Comparison of ENCODE assay signal across 8 mouse cellular contexts in the genomic region with DNA sequence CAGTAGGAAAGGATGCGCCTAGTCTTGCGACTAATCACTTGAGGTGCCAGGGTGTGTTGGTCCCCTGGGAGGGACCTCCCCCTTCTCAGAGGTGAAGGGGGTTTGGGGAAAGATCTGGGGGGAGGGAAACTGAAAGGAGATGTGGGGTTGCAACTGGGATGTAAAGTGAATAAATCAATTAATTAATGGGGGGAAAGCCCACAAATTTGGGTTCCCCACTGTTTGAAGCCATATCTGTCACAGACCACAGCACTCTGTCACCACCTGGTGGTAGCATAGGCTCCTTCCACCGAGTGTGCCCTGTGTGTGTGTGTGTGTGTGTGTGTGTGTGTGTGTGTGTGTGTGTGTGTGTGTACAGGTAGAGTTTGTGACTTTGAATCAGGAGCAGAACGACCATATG.
DNase-seq lines count a peak whose midpoint lies in the region; ATAC-seq and TF ChIP-seq lines count a peak whose summit lies in the region.

No protein-coding gene starts in this region.

- peaks cover 4% of the 10 kb centered on the region for H3K4me1 ChIP-seq in heart, embryonic 10.5 days
- H3K4me1 ChIP-seq in midbrain, postnatal 0 days (ENCODE audit: insufficient read depth, low read length) = no peaks in the 10 kb centered on the region
- H3K4me1 ChIP-seq in midbrain, embryonic 11.5 days (ENCODE audit: control insufficient read depth, insufficient read depth, low read length) = no peaks in the 10 kb centered on the region

- peak; percentile 22 to 65 for DNase-seq in heart, adult 18-20 months
- no peak for DNase-seq in heart, embryonic 10.5 days (ENCODE audit: low spot score)
- DNase-seq in midbrain, postnatal 0 days (ENCODE audit: low spot score) = peak; percentile 60
- DNase-seq in midbrain, embryonic 11.5 days (ENCODE audit: low spot score, missing footprints) = no peak
- peak; percentile 70 for DNase-seq in cerebellum, adult 8-10 months
- DNase-seq in kidney, postnatal 36 days = peak; percentile 27 to 78
- peak; percentile 31 to 46 for DNase-seq in spleen, postnatal 36 days (ENCODE audit: low spot score in 2 of 2)

- no peak for ATAC-seq in midbrain, postnatal 0 days (ENCODE audit: low FRiP score)
- ATAC-seq in midbrain, embryonic 11.5 days (ENCODE audit: low FRiP score) = no peak
- no peak for ATAC-seq in inflammation-experienced regulatory T-cells, adult 6 months

- no peak overlapping the region for H3K4me2 ChIP-seq in midbrain, postnatal 0 days (ENCODE audit: low read depth, low read length, poor library complexity, severe bottlenecking)
- H3K4me2 ChIP-seq in midbrain, embryonic 11.5 days = no peak overlapping the region

- H3K9ac ChIP-seq in midbrain, postnatal 0 days (replicated peaks; ENCODE audit: low read length, poor library complexity, severe bottlenecking) = no peak overlapping the region
- no peak overlapping the region for H3K9ac ChIP-seq in midbrain, embryonic 11.5 days (ENCODE audit: low read length)

- WGBS in heart, embryonic 10.5 days = 57% methylated on average over 4 of the region's 4 CpGs
- 62% methylated on average over 4 of the region's 4 CpGs for WGBS in midbrain, postnatal 0 days
- WGBS in midbrain, embryonic 11.5 days = 69% methylated on average over 4 of the region's 4 CpGs

- H3K27me3 ChIP-seq in heart, embryonic 10.5 days (ENCODE audit: insufficient read depth, poor library complexity, severe bottlenecking) = no peaks in the 10 kb centered on the region
- H3K27me3 ChIP-seq in midbrain, postnatal 0 days (ENCODE audit: insufficient read depth, low read length) = no peaks in the 10 kb centered on the region
- no peaks in the 10 kb centered on the region for H3K27me3 ChIP-seq in midbrain, embryonic 11.5 days (ENCODE audit: control insufficient read depth, insufficient read depth, low read length)

- peak; percentile 87 for TF ChIP-seq CTCF in midbrain, postnatal 0 days (IDR thresholded peaks at IDR 0.05)

- H3K9me3 ChIP-seq in heart, embryonic 10.5 days = no peaks in the 10 kb centered on the region
- no peaks in the 10 kb centered on the region for H3K9me3 ChIP-seq in midbrain, postnatal 0 days (ENCODE audit: low read length)
- H3K9me3 ChIP-seq in midbrain, embryonic 11.5 days (ENCODE audit: control insufficient read depth, low read length) = no peaks in the 10 kb centered on the region

- no peak overlapping the region for H3K27ac ChIP-seq in heart, embryonic 10.5 days
- no peak overlapping the region for H3K27ac ChIP-seq in midbrain, postnatal 0 days (ENCODE audit: low read depth, low read length)
- H3K27ac ChIP-seq in midbrain, embryonic 11.5 days (ENCODE audit: low read depth, low read length) = no peak overlapping the region

- H3K36me3 ChIP-seq in heart, embryonic 10.5 days = no peaks in the 10 kb centered on the region
- no peaks in the 10 kb centered on the region for H3K36me3 ChIP-seq in midbrain, postnatal 0 days (ENCODE audit: insufficient read depth, low read length)
- no peaks in the 10 kb centered on the region for H3K36me3 ChIP-seq in midbrain, embryonic 11.5 days (ENCODE audit: control insufficient read depth, insufficient read depth, low read length)

- no peak overlapping the region for H3K4me3 ChIP-seq in heart, embryonic 10.5 days
- no peak overlapping the region for H3K4me3 ChIP-seq in midbrain, postnatal 0 days (ENCODE audit: low read depth, low read length)
- no peak overlapping the region for H3K4me3 ChIP-seq in midbrain, embryonic 11.5 days (ENCODE audit: low read depth, low read length)

Comparison
In these comparisons a context has a peak if more than half of its experiments do, and no peak if none do; other contexts are left out.
1. DNase-seq: peak in heart, adult 18-20 months (2 of 2), midbrain, postnatal 0 days (single experiment), cerebellum, adult 8-10 months (single experiment), kidney, postnatal 36 days (2 of 2) and spleen, postnatal 36 days (2 of 2); none in heart, embryonic 10.5 days (single experiment) and midbrain, embryonic 11.5 days (single experiment).